ENCODE assay signal across 28 mouse cellular contexts in genomic region chr5:15466218-15466617, GRCm38 (mm10). TPM values are rescaled to one million over a fixed set of nuclear protein-coding genes. Genes with fewer than 3 reads are reported as not detected.
A peak's percentile ranks its signal among the peaks of the same experiment; 100 is the strongest.
DNase-seq lines count a peak whose midpoint lies in the region; ATAC-seq and TF ChIP-seq lines count a peak whose summit lies in the region.
"Not testable (repeated sequence)": the region's sequence is repeated elsewhere in the genome, so short reads cannot be mapped to it uniquely, and the experiment has no call there.
"Had no signal": no experiment of that assay in that cellular context is flagged by ENCODE, and none has a peak within 500 bp of the region (broad histone marks: within the 10 kb centered on the region; RNA-seq: fewer than 3 reads in every experiment).

No protein-coding gene starts in this region.

- not testable (repeated sequence) for H3K27me3 ChIP-seq in embryonic facial prominence, embryonic 13.5 days; forebrain, embryonic 12.5 days; heart, embryonic 13.5 days (replicated peaks); hindbrain, embryonic 13.5 days; limb, embryonic 10.5 days (ENCODE audit: low read depth, poor library complexity, severe bottlenecking); limb, embryonic 15.5 days; midbrain, postnatal 0 days (ENCODE audit: insufficient read depth, low read length)

- ATAC-seq in embryonic facial prominence, embryonic 13.5 days (ENCODE audit: insufficient number of reproducible peaks, insufficient read depth, low FRiP score, low TSS enrichment, low read depth), result peak; percentile 48; the same call in 1 of the 2 replicates
- ATAC-seq in forebrain, embryonic 12.5 days (ENCODE audit: low FRiP score), result 0 out of 2 replicates have a peak, but pooled peaks have one; percentile 51
- ATAC-seq in heart, embryonic 13.5 days (ENCODE audit: extremely low read depth, insufficient number of reproducible peaks, low FRiP score, low TSS enrichment), result 0 out of 2 replicates have a peak, but pooled peaks have one; percentile 14
- ATAC-seq in hindbrain, embryonic 13.5 days (ENCODE audit: low FRiP score), result 0 out of 2 replicates have a peak, but pooled peaks have one; percentile 49
- 0 out of 2 replicates have a peak, but pooled peaks have one; percentile 58 for ATAC-seq in limb, embryonic 15.5 days (ENCODE audit: insufficient number of reproducible peaks, low FRiP score, low TSS enrichment, low read depth)
- peak; percentile 66 for ATAC-seq in midbrain, postnatal 0 days (ENCODE audit: low FRiP score)

- 51% methylated on average over 1 of the region's 1 CpGs for WGBS in embryonic facial prominence, embryonic 13.5 days
- WGBS in forebrain, embryonic 12.5 days, result 52% methylated on average over 1 of the region's 1 CpGs
- 49% methylated on average over 1 of the region's 1 CpGs for WGBS in heart, embryonic 13.5 days
- WGBS in hindbrain, embryonic 13.5 days, result 57% methylated on average over 1 of the region's 1 CpGs
- WGBS in limb, embryonic 10.5 days, result 61% methylated on average over 1 of the region's 1 CpGs
- WGBS in limb, embryonic 15.5 days, result 55% methylated on average over 1 of the region's 1 CpGs
- 59% methylated on average over 1 of the region's 1 CpGs for WGBS in midbrain, postnatal 0 days

- H3K4me2 ChIP-seq in embryonic facial prominence, embryonic 13.5 days; forebrain, embryonic 12.5 days; heart, embryonic 13.5 days; hindbrain, embryonic 13.5 days; limb, embryonic 15.5 days; midbrain, postnatal 0 days (ENCODE audit: low read depth, low read length, poor library complexity, severe bottlenecking): not testable (repeated sequence)

- not testable (repeated sequence) for H3K9ac ChIP-seq in embryonic facial prominence, embryonic 13.5 days; forebrain, embryonic 12.5 days; heart, embryonic 13.5 days; hindbrain, embryonic 13.5 days; limb, embryonic 15.5 days; midbrain, postnatal 0 days (replicated peaks; ENCODE audit: low read length, poor library complexity, severe bottlenecking)

- peaks cover 29% of the 10 kb centered on the region for H3K9me3 ChIP-seq in embryonic facial prominence, embryonic 13.5 days
- H3K9me3 ChIP-seq in forebrain, embryonic 12.5 days, result peaks cover 36% of the 10 kb centered on the region
- H3K9me3 ChIP-seq in heart, embryonic 13.5 days, result peaks cover 16% of the 10 kb centered on the region
- peaks cover 25% of the 10 kb centered on the region for H3K9me3 ChIP-seq in hindbrain, embryonic 13.5 days
- peaks cover 20% of the 10 kb centered on the region for H3K9me3 ChIP-seq in limb, embryonic 10.5 days (replicated peaks)
- H3K9me3 ChIP-seq in limb, embryonic 15.5 days, result not testable (repeated sequence)
- H3K9me3 ChIP-seq in midbrain, postnatal 0 days (ENCODE audit: low read length), result peaks cover 20% of the 10 kb centered on the region

- not testable (repeated sequence) for H3K27ac ChIP-seq in embryonic facial prominence, embryonic 13.5 days; forebrain, embryonic 12.5 days; heart, embryonic 13.5 days (replicated peaks); hindbrain, embryonic 13.5 days; limb, embryonic 10.5 days; limb, embryonic 15.5 days; midbrain, postnatal 0 days (ENCODE audit: low read depth, low read length)

- H3K36me3 ChIP-seq in embryonic facial prominence, embryonic 13.5 days; forebrain, embryonic 12.5 days (replicated peaks); heart, embryonic 13.5 days; hindbrain, embryonic 13.5 days; limb, embryonic 10.5 days; limb, embryonic 15.5 days; midbrain, postnatal 0 days (ENCODE audit: insufficient read depth, low read length): not testable (repeated sequence)

- not testable (repeated sequence) for TF ChIP-seq CTCF in midbrain, postnatal 0 days (IDR thresholded peaks at IDR 0.05)

- peak; percentile 4 for DNase-seq in limb, embryonic 10.5 days (ENCODE audit: low spot score)
- not testable (repeated sequence) for DNase-seq in midbrain, postnatal 0 days (ENCODE audit: low spot score)
- peak; percentile 1 for DNase-seq in thymus, postnatal 0 days (ENCODE audit: low spot score)

- H3K4me1 ChIP-seq in embryonic facial prominence, embryonic 13.5 days; forebrain, embryonic 12.5 days; heart, embryonic 13.5 days; hindbrain, embryonic 13.5 days (replicated peaks); limb, embryonic 10.5 days; limb, embryonic 15.5 days; midbrain, postnatal 0 days (ENCODE audit: insufficient read depth, low read length): not testable (repeated sequence)

- not testable (repeated sequence) for H3K4me3 ChIP-seq in embryonic facial prominence, embryonic 13.5 days; forebrain, embryonic 12.5 days (replicated peaks); heart, embryonic 13.5 days; hindbrain, embryonic 13.5 days; limb, embryonic 10.5 days; limb, embryonic 15.5 days; midbrain, postnatal 0 days (ENCODE audit: low read depth, low read length)

RNA-seq across cellular contexts. Expression of gene Gm21149, which starts 10.1 kb away (rescaled TPM):
- polyA plus RNA-seq in embryonic facial prominence, embryonic 13.5 days (2015; fragmentation: Nextera tagmentation; extraction: Ambion mirVana), result not detected in 2 replicates
- polyA plus RNA-seq in forebrain, embryonic 12.5 days (2016; fragmentation: Nextera tagmentation; extraction: Ambion mirVana), result not detected in 2 replicates
- polyA plus RNA-seq in heart, embryonic 13.5 days (2015; fragmentation: Nextera tagmentation; extraction: Ambion mirVana), result 0.17 and 0.36 TPM in 2 replicates
- not detected in 2 replicates for polyA plus RNA-seq in hindbrain, embryonic 13.5 days (2015; fragmentation: Nextera tagmentation; extraction: Ambion mirVana)
- polyA plus RNA-seq in limb, embryonic 10.5 days (2016; fragmentation: Nextera tagmentation; extraction: Ambion mirVana), result not detected in 2 replicates
- polyA plus RNA-seq in limb, embryonic 15.5 days (2015; fragmentation: Nextera tagmentation; extraction: Ambion mirVana), result 0.12 TPM in 1 of 2 replicates, not detected in the other
- total RNA-seq in midbrain, postnatal 0 days (2014; rRNA removed), result not detected in 2 replicates
- not detected in 2 replicates for polyA plus RNA-seq in midbrain, postnatal 0 days (2015; fragmentation: Nextera tagmentation; extraction: Ambion mirVana)
- 0.17 and 0.50 TPM in 2 replicates for polyA plus RNA-seq in thymus, postnatal 0 days (2015; fragmentation: Nextera tagmentation; extraction: Ambion mirVana)
- total RNA-seq: adrenal gland, adult 2 months; adrenal gland, postnatal 14 days; adrenal gland, postnatal 4 days; CH12.LX; common myeloid progenitor, adult 5-6 weeks; gastrocnemius, adult 8-10 months; gastrocnemius, postnatal 25 days; heart, adult 18-20 months; heart, postnatal 10 days; heart, postnatal 36 days; hindbrain, postnatal 0 days had no signal
- polyA plus RNA-seq: adrenal gland, adult 2 months; cerebellum, adult 2 months; embryonic facial prominence, embryonic 12.5 days; forebrain, embryonic 10.5 days; forebrain, embryonic 15.5 days; G1E; gonadal fat pad, adult 2 months; hindbrain, embryonic 10.5 days; hindbrain, postnatal 0 days; intestine, embryonic 16.5 days; Patski had no signal

Comparison
In these comparisons a context has a peak if more than half of its experiments do, and no peak if none do; other contexts are left out.
1. ATAC-seq: peak in every context shown above with its lines; median percentile 66 in midbrain, postnatal 0 days; 58 in limb, embryonic 15.5 days; 51 in forebrain, embryonic 12.5 days; 49 in hindbrain, embryonic 13.5 days; 48 in embryonic facial prominence, embryonic 13.5 days; 14 in heart, embryonic 13.5 days.